Mouse (Mus musculus) cerebellum, adult (tissue): ENCODE results near the gene Sugp2.
A peak's percentile ranks its signal among the peaks of the same experiment; 100 is the strongest.

Experiments
- ATAC-seq: cut with Nextera tagmentation; 2 replicates; pipeline ENCODE4 v1.9.2; 2017; ENCODE audit warnings: mild to moderate bottlenecking, moderate library complexity, mixed read lengths; ENCODE audit not compliant: insufficient number of reproducible peaks, low FRiP score, low TSS enrichment

Gene Sugp2

GRCm38 (mm10) chr8:70219107-70219684, 14.8 kb upstream of the Sugp2 start:
- no peak for ATAC-seq

GRCm38 (mm10) chr8:70220236-70220840, 13.7 kb upstream of the Sugp2 start:
- no peak for ATAC-seq

- ATAC-seq = no peak
Measured at GRCm38 (mm10) chr8:70220911-70221310, 13.1 kb upstream of the Sugp2 start.

- ATAC-seq = no peak
Measured at GRCm38 (mm10) chr8:70222041-70222440, 12.0 kb upstream of the Sugp2 start.

GRCm38 (mm10) chr8:70223341-70223740, 10.7 kb upstream of the Sugp2 start:
- no peak for ATAC-seq

- ATAC-seq = no peak
Measured at GRCm38 (mm10) chr8:70227997-70228396, 6.0 kb upstream of the Sugp2 start.

- ATAC-seq = no peak
Measured at GRCm38 (mm10) chr8:70230837-70231236, 3.2 kb upstream of the Sugp2 start.

GRCm38 (mm10) chr8:70233606-70234005, 420 bp upstream of the Sugp2 start:
- 0 out of 2 replicates have a peak, but pooled peaks have one; percentile 2 for ATAC-seq

- no peak for ATAC-seq
Measured at GRCm38 (mm10) chr8:70234781-70235128, 729 bp downstream of the Sugp2 start.

GRCm38 (mm10) chr8:70237842-70238241, 3.8 kb downstream of the Sugp2 start:
- no peak for ATAC-seq

GRCm38 (mm10) chr8:70240642-70241041, 6.6 kb downstream of the Sugp2 start:
- no peak for ATAC-seq

GRCm38 (mm10) chr8:70246622-70247021, 12.6 kb downstream of the Sugp2 start:
- ATAC-seq = no peak

GRCm38 (mm10) chr8:70247841-70248240, 13.8 kb downstream of the Sugp2 start:
- no peak for ATAC-seq

GRCm38 (mm10) chr8:70254628-70255027, 20.6 kb downstream of the Sugp2 start:
- no peak for ATAC-seq

GRCm38 (mm10) chr8:70257456-70257855, 23.4 kb downstream of the Sugp2 start:
- peak; percentile 69; the same call in 1 of the 2 replicates for ATAC-seq

- ATAC-seq = no peak
Measured at GRCm38 (mm10) chr8:70258600-70258999, 24.6 kb downstream of the Sugp2 start.

GRCm38 (mm10) chr8:70259043-70259442, 25.0 kb downstream of the Sugp2 start:
- ATAC-seq = no peak

GRCm38 (mm10) chr8:70267674-70268073, 33.6 kb downstream of the Sugp2 start:
- no peak for ATAC-seq

GRCm38 (mm10) chr8:70268311-70268710, 34.3 kb downstream of the Sugp2 start:
- 0 out of 2 replicates have a peak, but pooled peaks have one; percentile 29 for ATAC-seq

- ATAC-seq = no peak
Measured at GRCm38 (mm10) chr8:70268799-70269565, 35.0 kb downstream of the Sugp2 start.

GRCm38 (mm10) chr8:70272949-70273348, 38.9 kb downstream of the Sugp2 start:
- no peak for ATAC-seq

GRCm38 (mm10) chr8:70274350-70274749, 40.3 kb downstream of the Sugp2 start:
- ATAC-seq = no peak
